Mouse (Mus musculus) thymus, adult 18-20 months (tissue): Measurements from ENCODE around the gene Nol12.

Experiments
- DNase-seq, 2 experiments: peaks; one replicate each; pipeline ENCODE4 v3.0.0; 2022; ENCODE audit warnings: mixed read lengths in 2 of 2

Nol12 gene

GRCm38 (mm10) chr15:78918126-78918525 lies 16.6 kb upstream of the Nol12 start:
- DNase-seq = no peak

DNA sequence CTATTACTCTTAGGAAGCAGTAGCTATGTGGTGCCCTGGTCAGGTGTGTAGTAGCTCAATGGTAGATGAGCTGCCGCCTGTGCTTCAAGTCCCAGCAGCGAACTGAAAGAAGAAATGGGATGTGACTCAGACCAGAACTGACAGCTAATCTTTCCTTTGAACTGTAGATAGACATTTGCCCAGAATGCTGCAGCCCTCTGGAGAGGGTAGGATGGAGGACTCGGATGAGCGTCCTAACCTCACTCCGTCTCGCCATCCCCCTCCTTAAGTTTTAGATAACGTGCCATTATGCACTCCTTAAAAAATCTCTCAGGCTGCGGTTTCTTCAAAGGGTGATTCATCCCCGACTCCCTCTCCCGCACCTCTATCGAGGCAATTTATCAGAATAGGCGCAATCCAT lies 14.8 kb upstream of the Nol12 start:
- DNase-seq = no peak

DNA sequence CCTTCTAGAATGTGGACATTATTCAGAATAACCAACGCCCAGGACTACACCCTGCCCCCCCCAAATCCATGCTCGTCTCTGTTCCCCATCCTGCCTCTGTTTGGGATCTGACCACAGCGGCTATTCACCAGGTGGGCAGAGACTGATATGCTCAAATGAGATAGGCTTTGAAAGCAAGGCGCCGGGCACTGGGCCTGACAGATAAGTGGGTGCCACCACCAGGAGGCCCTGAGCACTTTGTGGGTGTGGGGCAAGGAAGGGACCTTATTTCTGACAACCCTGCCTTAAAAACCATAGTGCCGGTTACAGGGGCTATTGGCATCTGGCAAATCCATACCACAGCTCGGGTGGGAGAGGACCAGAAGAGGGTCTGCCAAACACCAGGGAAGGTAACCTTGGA lies 12.0 kb upstream of the Nol12 start:
- DNase-seq = no peak

DNA sequence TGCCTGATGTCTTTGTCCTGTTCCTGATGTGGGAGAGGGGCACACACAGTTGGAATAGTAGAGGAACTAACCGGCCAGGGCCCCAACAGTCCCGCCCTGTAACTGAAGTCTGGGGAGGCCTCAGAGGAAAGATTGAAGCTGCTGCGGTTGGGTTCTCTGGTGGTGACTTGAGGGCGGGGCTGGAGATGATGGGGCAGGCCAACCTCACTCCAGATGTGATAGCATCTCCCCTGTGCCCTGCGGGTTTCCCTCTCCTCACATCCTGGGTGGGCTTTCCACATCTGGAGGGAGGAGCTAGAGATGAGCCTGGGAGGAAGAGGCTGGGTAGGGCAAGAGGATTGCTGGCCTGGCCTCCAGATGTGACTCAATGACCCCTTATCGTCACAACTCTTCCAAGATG lies 11.1 kb upstream of the Nol12 start:
- peak; percentile 64 to 81 for DNase-seq

DNA sequence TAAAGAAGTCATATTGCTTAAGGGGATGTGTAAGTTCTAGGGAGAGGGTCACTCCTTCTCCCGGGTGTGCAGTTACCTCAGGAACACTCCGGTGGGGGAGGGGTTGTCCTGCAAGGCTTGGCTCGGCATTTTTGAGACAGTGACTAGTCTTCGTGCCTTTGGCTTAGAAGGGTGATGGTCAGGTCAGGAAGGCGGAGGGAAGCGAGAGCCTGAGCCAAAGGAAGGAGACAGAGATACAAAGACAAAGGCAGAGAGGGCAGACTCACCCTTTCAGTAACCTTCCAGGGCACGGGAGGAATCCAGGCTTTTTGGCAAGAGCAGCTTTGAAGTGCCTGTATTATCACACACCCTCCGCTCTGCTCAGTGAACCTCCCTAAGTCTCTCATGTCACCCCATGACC lies 9.6 kb upstream of the Nol12 start:
- DNase-seq = no peak

DNA sequence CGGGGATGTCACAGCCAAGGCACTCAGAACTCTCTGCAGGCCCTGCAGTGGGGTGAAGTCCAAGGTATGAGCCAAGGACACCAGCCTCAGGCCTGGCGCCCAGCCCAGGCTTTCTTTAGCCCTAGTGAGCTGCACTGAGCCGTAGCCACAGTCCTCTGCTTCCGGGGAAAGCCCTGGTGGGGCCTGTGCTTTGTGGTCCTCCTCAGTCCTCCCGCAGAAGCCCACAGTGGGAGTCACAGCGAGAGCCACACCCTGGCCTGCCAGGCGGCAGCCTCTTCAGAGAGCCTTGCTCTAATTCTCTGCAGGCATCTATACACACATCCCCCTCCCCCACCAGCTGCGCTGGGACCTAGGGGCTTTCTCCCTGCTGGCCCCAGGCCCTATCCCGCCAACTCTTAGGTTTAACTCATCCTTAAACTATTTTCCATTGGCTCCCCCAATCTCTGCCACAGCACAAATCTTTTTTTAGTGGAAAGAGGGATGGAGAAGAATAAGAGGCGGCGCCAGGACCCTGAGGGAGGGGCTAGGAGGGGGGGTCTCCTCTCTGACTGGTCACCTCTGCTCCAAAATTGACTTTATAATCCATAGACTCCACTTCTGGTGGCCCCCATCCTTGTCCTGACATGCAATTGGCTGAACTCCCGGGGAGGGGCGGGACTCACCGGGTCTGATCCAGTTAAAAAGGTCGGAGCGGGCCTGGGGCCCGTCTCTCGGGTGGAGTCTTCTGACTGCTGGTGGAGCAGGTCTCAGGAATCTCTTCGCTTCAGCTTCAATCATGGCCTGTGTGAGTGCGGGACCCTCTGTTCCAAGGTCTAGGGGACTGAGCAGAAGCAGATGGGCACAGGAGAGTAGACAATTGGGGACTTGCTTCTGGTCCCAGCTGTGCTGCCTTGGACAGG lies 8.5 kb upstream of the Nol12 start, which contains the start of gene Lgals1:
Gene Lgals1, plus strand, starts transcription at position 705 of the 899 bp plus-strand sequence.
- peak; percentile 70 to 78 for DNase-seq

- no peak for DNase-seq
Observed at GRCm38 (mm10) chr15:78927021-78927787, 7.5 kb upstream of the Nol12 start.

DNA sequence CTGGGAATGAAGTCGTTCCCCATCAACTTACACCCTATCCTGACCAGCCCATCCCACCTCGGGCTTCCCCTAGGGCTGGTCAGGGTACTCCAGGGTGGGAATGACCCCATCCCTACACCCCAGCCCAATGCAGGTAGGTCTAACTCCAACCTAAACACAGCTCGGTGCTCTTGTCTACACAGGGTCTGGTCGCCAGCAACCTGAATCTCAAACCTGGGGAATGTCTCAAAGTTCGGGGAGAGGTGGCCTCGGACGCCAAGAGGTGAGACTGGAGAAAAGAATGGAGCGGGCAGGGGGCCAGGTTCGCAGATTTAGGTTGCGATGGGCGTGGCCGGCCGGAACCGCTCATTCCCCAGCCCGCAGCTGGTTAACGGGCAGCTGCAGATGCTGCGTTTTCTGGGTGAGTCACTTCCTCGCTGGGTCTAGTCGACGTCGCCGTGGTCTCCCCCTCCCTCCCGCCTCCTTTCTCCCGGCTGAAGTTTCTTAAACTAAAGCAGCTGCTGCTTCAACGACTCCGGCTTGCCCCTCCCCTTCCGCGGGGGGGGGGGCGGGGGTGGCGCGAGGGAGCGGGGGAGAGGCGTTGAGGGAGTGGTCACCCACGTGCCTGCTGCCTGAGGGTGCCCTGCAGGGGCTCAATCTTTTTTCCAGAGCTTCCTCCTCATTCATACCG lies 6.8 kb upstream of the Nol12 start:
- peak; percentile 88 to 92 for DNase-seq

GRCm38 (mm10) chr15:78928539-78928938 lies 6.2 kb upstream of the Nol12 start:
- no peak for DNase-seq

GRCm38 (mm10) chr15:78930192-78930706 lies 4.5 kb upstream of the Nol12 start:
- DNase-seq = no peak

GRCm38 (mm10) chr15:78930801-78931426 lies 3.8 kb upstream of the Nol12 start:
- no peak for DNase-seq

DNA sequence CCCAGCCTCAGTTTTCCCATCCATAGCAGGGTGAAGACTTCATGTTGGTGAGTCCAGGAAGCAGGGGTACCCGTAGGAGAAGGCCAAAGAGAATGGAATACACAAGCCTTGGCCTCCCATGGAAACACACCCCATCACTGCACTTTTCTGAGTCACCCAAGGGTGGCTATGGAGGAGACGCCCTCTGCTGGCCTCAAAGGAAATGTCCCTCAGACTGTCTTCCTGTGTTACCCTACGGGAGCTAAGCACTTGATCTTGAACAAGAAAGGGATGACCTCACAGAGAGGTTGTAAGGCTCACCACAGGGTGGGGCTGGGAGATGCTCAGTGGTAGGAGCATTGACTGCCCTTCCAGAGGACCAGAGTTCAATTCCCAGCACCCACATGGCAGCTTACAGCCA lies 3.2 kb upstream of the Nol12 start:
- peak in 1 of 2 experiments; percentile 63 for DNase-seq

GRCm38 (mm10) chr15:78936403-78936802 lies 1.7 kb downstream of the Nol12 start:
- DNase-seq = no peak

- DNase-seq = no peak
Observed at GRCm38 (mm10) chr15:78937311-78937710, 2.6 kb downstream of the Nol12 start.

DNA sequence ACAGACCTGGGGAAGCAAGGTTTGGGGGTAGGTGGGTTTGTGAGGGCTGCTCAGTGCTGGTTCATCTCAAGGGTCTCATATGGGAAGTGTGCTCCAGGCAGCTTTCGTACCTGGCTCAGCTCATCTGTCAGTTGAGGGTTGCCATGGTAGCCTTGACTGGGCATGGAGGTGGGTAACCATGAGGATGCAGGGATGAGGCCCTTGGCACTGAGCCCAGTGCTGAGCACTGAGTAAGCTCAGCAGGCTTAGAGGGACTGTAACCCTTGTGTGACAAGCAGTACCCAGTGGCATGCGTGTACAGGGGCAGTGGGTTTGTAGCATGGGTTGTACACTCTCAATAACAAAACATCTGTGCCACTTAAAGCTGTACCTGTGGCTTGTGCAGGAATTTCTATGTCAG lies 3.2 kb downstream of the Nol12 start:
- no peak for DNase-seq

DNA sequence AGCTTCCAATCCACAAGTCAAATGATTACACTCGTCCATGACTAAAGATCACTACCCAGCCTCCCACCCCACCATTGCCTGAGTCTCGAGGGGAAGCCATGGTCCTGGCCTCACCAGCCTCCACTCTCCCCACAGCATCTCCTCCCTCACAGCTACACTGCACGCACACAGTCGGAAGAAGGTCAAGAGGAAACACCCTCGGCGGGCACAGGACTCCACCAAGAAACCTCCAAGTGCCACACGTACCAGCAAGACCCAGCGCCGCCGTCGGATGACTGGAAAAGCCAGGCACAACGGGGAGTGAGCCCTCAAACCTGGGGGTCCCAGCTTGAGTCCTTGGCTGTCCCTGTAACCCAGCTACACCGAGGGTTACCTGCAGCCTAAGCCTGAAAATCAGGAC lies 5.6 kb downstream of the Nol12 start:
- no peak for DNase-seq

GRCm38 (mm10) chr15:78942663-78943062 lies 7.9 kb downstream of the Nol12 start:
- no peak for DNase-seq

- no peak for DNase-seq
Observed at GRCm38 (mm10) chr15:78946232-78946631, 11.5 kb downstream of the Nol12 start.

- no peak for DNase-seq
Observed at GRCm38 (mm10) chr15:78947657-78948056, 12.9 kb downstream of the Nol12 start, which contains the start of gene Triobp. Gene Triobp (plus strand): TSS chr15:78947724.

- DNase-seq = no peak
Observed at GRCm38 (mm10) chr15:78948152-78948725, 13.5 kb downstream of the Nol12 start.

- no peak for DNase-seq
Observed at GRCm38 (mm10) chr15:78948883-78949282, 14.2 kb downstream of the Nol12 start.

- DNase-seq = no peak
Observed at GRCm38 (mm10) chr15:78955663-78956062, 20.9 kb downstream of the Nol12 start.
